Mouse (Mus musculus) stomach, embryonic 14.5 days (tissue): ENCODE measurements around the gene Pard6b. TPM values are rescaled to one million over a fixed set of nuclear protein-coding genes. Genes with fewer than 3 reads are reported as not detected.

Source experiments
- ATAC-seq: fragments of 200-750 bp; cut with Nextera tagmentation; 2 replicates; pipeline ENCODE4 v1.8.0; 2017; ENCODE audit warnings: low read depth, moderate TSS enrichment; ENCODE audit not compliant: insufficient number of reproducible peaks, insufficient read depth, low FRiP score
- H3K27ac ChIP-seq: fragments of 300-500 bp; sonication (generic); 2 replicates; pipeline ENCODE4 v1.5.1; 2014; ENCODE audit warnings: mild to moderate bottlenecking, low read length, moderate library complexity, mixed read lengths
- H3K27me3 ChIP-seq: fragments of 300-500 bp; sonication (generic); 2 replicates; pipeline ENCODE4 v1.6.1; 2014; ENCODE audit warnings: low read length, control low read depth, mixed read lengths; ENCODE audit not compliant: control insufficient read depth, insufficient read depth
- H3K36me3 ChIP-seq: fragments of 300-500 bp; sonication (generic); 2 replicates; pipeline ENCODE4 v1.6.1; 2014; ENCODE audit warnings: mild to moderate bottlenecking, control low read depth, low read length, moderate library complexity, mixed read lengths; ENCODE audit not compliant: control insufficient read depth, insufficient read depth
- H3K4me1 ChIP-seq: fragments of 300-500 bp; sonication (generic); 2 replicates; pipeline ENCODE4 v1.6.1; 2014; ENCODE audit warnings: low read length, control low read depth, mixed read lengths; ENCODE audit not compliant: control insufficient read depth, insufficient read depth
- H3K4me2 ChIP-seq: fragments of 300-500 bp; sonication (generic); replicated peaks from 2 replicates; pipeline ENCODE4 v1.6.1; 2014; ENCODE audit warnings: low read depth, low read length, control low read depth
- H3K4me3 ChIP-seq: fragments of 300-500 bp; sonication (generic); 2 replicates; pipeline ENCODE4 v1.5.1; 2014; ENCODE audit warnings: low read depth, low read length, control low read depth
- H3K9ac ChIP-seq: fragments of 300-500 bp; sonication (generic); replicated peaks from 2 replicates; pipeline ENCODE4 v1.6.1; 2014; ENCODE audit warnings: low read depth, mild to moderate bottlenecking, control low read depth, low read length, moderate library complexity, mixed read lengths
- H3K9me3 ChIP-seq: fragments of 300-500 bp; sonication (generic); 2 replicates; pipeline ENCODE4 v1.6.1; 2016; ENCODE audit warnings: low read depth, low read length, control low read depth; ENCODE audit not compliant: control insufficient read depth
- WGBS: fragments of 180-500 bp; shearing (Covaris S2); extraction: QIAGEN DNeasy Blood & Tissue Kit; methylation state at CpG from one replicate; pipeline ENCODE4 v1.1.7; 2014; 5-methylcytosine and 5-hydroxymethylcytosine counted together
- polyA plus RNA-seq: library from polyadenylated mRNA; unstranded; fragments of >200 nt; fragmentation: Nextera tagmentation; extraction: Ambion mirVana; gene quantifications from 2 replicates; pipeline ENCODE4 v1.2.1, GENCODE M21; 2014

Gene Pard6b
- polyA plus RNA-seq, 1 experiment from 2014 or later = 12.3 TPM

DNA sequence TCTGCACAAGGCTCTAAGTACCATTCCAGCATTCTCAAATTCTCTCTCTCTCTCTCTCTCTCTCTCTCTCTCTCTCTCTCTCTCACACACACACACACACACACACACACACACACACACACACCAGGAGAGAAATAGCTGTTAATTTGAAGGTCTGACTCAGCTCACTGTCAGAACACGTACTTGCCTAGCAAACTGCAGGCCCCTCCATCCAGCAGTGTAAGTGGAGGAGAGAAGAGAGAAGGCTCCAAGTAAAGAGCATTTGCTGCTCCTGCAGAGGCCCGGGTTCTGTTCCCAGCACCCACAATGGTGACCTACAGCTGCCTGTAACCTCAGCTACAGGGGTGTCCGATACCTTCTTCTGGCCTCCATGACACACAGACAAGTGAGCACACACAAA lies 37.7 kb downstream of the Pard6b start:
- ATAC-seq = no peak
- WGBS = 70% methylated on average over 3 of the region's 3 CpGs
- H3K9me3 ChIP-seq = no peaks in the 10 kb centered on the region
- no peaks in the 10 kb centered on the region for H3K36me3 ChIP-seq
- no peaks in the 10 kb centered on the region for H3K27me3 ChIP-seq
- H3K9ac ChIP-seq = no peak overlapping the region
- no peak overlapping the region for H3K27ac ChIP-seq
- H3K4me1 ChIP-seq = peaks cover 19% of the 10 kb centered on the region
- H3K4me3 ChIP-seq = no peak overlapping the region
- H3K4me2 ChIP-seq = no peak overlapping the region

DNA sequence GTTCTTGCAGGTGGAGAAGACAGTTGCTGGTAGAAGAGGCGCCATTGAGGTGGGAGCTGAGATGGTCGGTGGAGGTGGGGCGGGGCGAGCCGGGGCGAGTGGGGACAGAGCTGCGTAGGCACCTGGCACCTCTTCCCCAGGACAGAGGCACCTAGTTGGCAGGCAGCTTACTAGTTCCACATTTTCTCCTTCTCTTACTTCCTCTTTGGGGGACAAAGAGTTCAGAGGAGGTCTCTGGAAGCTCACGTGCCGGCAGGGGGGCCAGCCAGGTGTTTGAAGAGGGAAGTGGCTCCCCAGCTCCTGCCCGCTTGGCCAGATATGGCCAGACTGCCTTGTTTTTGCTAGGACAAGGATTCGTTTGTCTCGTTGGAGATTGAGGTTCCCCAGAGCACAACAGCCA lies 38.3 kb downstream of the Pard6b start:
- Histone ChIP-seq H3K27me3 (no peaks in the 10 kb centered on the region), H3K9ac (no peak overlapping the region), H3K36me3 (no peaks in the 10 kb centered on the region), H3K9me3 (no peaks in the 10 kb centered on the region), H3K27ac (no peak overlapping the region), H3K4me3 (no peak overlapping the region), H3K4me2 (no peak overlapping the region), H3K4me1 (peaks cover 19% of the 10 kb centered on the region)
- ATAC-seq = no peak
- 58% methylated on average over 12 of the region's 12 CpGs for WGBS

DNA sequence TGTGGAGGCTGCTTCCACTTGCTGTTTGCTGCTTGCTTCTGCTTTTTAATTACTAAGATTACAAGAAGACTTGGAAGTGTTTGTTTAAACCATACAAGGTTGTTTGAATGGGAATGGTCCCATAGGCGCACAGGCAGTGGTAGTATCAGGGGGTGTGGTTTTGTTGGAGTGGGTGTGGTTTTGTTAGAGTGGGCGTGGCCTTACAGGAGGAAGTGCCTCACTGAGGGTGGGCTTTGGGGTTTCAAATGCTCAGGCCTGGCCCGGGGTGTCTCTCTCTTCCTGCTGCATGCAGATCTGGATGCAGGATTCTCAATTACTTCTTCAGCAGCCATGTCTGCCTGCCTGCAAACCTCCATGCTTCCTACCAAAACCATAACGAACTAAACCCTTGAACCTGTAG lies 40.1 kb downstream of the Pard6b start:
- Histone ChIP-seq H3K36me3 (no peaks in the 10 kb centered on the region), H3K4me2 (no peak overlapping the region), H3K4me3 (no peak overlapping the region), H3K27me3 (no peaks in the 10 kb centered on the region), H3K9me3 (no peaks in the 10 kb centered on the region), H3K9ac (no peak overlapping the region), H3K27ac (no peak overlapping the region), H3K4me1 (peaks cover 11% of the 10 kb centered on the region)
- WGBS = 79% methylated on average over 4 of the region's 4 CpGs
- ATAC-seq = no peak

DNA sequence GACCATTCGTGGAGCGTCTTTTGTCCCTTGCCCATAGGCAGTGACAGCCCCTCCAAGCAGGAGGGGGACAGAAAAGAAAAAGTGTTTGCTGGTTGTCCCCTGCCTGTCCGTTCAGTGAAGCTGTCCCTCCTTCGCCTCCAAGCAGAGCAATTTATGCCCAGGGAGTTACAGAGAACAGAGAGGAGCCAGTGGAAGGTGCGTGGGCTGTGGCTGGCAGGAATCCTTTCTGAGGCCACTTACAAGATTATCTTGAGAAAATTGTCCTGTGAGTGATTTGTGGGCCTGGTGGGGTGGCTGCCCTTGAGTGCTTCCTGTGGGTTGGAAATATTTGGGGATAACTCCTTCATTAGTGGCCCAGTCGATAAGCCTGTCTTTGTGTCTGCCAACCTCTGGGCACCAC lies 42.8 kb downstream of the Pard6b start:
- no peak for ATAC-seq
- no peaks in the 10 kb centered on the region for H3K4me1 ChIP-seq
- H3K9me3 ChIP-seq = no peaks in the 10 kb centered on the region
- no peak overlapping the region for H3K4me3 ChIP-seq
- WGBS = 84% methylated on average over 6 of the region's 6 CpGs
- no peak overlapping the region for H3K9ac ChIP-seq
- H3K36me3 ChIP-seq = no peaks in the 10 kb centered on the region
- no peaks in the 10 kb centered on the region for H3K27me3 ChIP-seq
- no peak overlapping the region for H3K4me2 ChIP-seq
- no peak overlapping the region for H3K27ac ChIP-seq

DNA sequence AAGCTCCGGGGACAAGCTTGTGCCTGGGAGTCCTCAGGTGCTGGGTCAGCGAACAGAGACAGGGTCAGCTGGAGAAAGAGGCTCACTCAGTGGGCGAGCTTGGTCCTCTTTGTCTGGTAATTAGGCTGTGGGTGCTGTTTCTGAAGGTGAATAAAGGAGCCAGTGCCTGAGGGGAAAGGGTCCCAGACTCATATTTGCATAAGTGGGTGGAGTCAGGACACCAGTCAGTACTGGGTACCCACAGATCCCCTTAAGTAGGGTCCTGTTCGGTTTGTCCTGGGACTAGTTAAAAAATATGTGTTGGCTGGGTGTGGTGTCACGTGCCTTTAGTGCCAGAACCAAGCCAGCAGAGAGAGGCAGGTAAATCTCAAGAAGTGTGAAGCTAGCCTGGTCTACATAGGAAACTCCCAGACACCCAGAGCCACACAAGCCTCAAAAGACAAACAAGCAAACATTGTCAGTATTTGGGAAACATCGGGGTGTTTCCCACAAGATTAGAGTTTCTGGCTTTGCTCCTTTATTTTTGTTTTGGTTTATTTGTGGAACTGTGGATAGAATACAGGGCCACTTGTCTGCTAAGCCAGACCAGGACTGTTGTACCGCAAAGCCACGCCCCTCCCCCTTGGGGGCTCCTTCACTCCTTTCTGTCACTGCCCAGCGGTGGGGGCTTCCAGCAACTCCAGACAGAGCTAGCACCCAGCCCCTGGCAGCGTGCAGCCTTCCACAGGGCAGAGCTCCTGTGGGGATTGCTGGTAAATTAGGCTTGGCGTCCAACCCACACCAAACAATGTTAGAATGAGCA lies 44.7 kb downstream of the Pard6b start:
- H3K4me2 ChIP-seq = no peak overlapping the region

DNA sequence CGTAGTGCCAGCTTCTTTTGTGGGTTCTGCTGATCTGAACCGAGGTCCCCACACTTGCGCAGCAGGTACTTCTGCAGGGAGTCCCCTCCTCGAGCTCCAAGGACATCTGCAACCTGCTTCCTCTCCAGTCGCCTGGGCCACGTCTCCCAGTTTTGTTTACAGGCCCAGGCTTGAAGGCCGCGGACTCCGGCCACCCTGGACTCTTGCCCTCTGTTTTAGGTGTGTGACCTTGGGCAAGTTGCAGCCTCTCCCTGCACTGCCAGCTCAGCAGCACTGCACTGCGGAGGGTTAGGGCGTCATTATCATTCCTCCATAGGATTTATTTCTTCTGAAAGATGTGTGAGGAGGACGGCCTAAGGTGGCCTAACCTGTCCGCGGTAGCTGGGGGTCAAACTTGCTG lies 47.0 kb downstream of the Pard6b start:
- Histone ChIP-seq H3K4me1 (peaks cover 4% of the 10 kb centered on the region; the same call in 1 of the 2 replicates), H3K4me3 (no peak overlapping the region), H3K9me3 (no peaks in the 10 kb centered on the region), H3K4me2 (no peak overlapping the region), H3K9ac (no peak overlapping the region), H3K27me3 (no peaks in the 10 kb centered on the region), H3K27ac (no peak overlapping the region), H3K36me3 (no peaks in the 10 kb centered on the region)
- no peak for ATAC-seq
- 72% methylated on average over 14 of the region's 14 CpGs for WGBS

More for the DNA sequence above, 44.7 kb downstream of the Pard6b start:
- H3K36me3 ChIP-seq = no peaks in the 10 kb centered on the region
- no peak overlapping the region for H3K9ac ChIP-seq
- no peaks in the 10 kb centered on the region for H3K9me3 ChIP-seq
- 42% methylated on average over 11 of the region's 11 CpGs for WGBS
- H3K4me1 ChIP-seq = peaks cover 4% of the 10 kb centered on the region; the same call in 1 of the 2 replicates
- ATAC-seq = no peak
- no peaks in the 10 kb centered on the region for H3K27me3 ChIP-seq
- H3K27ac ChIP-seq = no peak overlapping the region
- H3K4me3 ChIP-seq = no peak overlapping the region

DNA sequence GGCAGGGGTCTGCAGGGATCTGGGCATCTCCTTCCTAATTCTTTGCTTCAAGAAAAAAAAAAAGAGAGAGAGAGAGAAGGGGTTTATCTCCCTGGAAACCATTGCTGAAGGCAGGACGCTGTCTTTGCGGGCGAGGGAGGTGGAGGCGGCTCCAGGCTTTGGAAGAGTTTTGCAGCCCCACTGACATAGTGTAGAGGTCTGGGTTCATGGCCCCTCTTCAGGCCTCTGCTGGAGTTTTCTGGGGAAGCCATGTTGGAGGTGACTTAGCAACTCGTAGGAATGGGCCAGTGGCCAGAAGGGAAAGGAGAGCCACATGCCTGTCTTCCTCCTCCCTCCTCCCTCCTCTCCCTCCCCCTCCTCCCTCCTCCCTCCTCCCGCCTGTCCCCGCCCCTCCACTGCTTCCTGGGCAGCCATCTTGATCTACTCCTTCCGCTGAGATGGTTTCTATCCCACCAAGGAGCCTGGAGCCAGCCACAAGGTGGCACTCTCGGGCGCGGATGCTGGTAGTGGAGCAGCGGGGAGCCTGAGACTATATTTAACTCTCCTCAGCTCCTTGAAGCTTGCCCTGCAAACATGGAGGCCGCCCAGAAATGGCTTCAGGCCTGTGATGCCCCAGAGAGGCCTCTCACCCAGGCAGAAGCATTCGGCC lies 47.5 kb downstream of the Pard6b start:
- Histone ChIP-seq H3K4me1 (peaks cover 4% of the 10 kb centered on the region; the same call in 1 of the 2 replicates), H3K36me3 (no peaks in the 10 kb centered on the region), H3K4me3 (no peak overlapping the region), H3K27me3 (no peaks in the 10 kb centered on the region), H3K9me3 (no peaks in the 10 kb centered on the region), H3K27ac (no peak overlapping the region; the same call in 1 of the 2 replicates), H3K4me2 (no peak overlapping the region), H3K9ac (no peak overlapping the region)
- peak; percentile 85 for ATAC-seq
- WGBS = 21% methylated on average over 12 of the region's 14 CpGs

DNA sequence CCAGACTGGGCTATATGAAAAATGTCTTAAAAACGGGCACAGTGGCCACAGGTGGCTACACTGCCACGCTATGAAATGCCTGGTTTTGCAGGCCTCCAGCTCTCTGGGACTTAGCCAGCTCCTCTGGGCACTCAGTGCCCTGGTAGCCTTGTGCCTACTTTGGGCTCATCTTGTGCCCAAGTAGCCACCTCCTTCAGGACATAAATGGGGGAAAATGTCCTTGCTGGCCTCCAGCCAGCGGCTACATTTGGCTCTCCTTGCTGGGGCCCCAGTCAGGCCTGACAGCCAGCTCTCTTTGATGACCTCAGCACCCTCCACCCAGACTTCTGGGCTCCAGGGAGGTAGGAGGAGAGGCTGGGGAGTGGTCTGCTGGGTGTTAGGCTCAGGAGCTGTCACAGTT lies 49.2 kb downstream of the Pard6b start:
- H3K27me3 ChIP-seq = no peaks in the 10 kb centered on the region
- peaks cover 4% of the 10 kb centered on the region; the same call in 1 of the 2 replicates for H3K4me1 ChIP-seq
- no peak overlapping the region for H3K4me3 ChIP-seq
- 67% methylated on average over 3 of the region's 3 CpGs for WGBS
- no peak for ATAC-seq
- H3K27ac ChIP-seq = no peak overlapping the region
- H3K9ac ChIP-seq = no peak overlapping the region
- no peak overlapping the region for H3K4me2 ChIP-seq
- H3K36me3 ChIP-seq = no peaks in the 10 kb centered on the region
- no peaks in the 10 kb centered on the region for H3K9me3 ChIP-seq
